Mouse (Mus musculus) embryonic facial prominence, embryonic 15.5 days (tissue): ENCODE measurements at regions not wholly inside any gene's neighbourhood (a gene's known extent, or its start where the extent isn't known, plus 50 kb on each side); places are given as distances from the start of the nearest gene placed in this dataset.

Experiments
- ATAC-seq: fragments of 200-750 bp; cut with Nextera tagmentation; 2 replicates; pipeline ENCODE4 v1.8.0; 2017; ENCODE audit warnings: low read depth, moderate TSS enrichment; ENCODE audit not compliant: insufficient number of reproducible peaks, low FRiP score, low TSS enrichment
- H3K27ac ChIP-seq: fragments of 300-500 bp; sonication (generic); replicated peaks from 2 replicates; pipeline ENCODE4 v1.5.1; 2015; ENCODE audit warnings: mild to moderate bottlenecking, inconsistent platforms
- H3K27me3 ChIP-seq: fragments of 300-500 bp; sonication (generic); 2 replicates; pipeline ENCODE4 v1.6.1; 2015; ENCODE audit warnings: inconsistent platforms
- H3K36me3 ChIP-seq: fragments of 300-500 bp; sonication (generic); 2 replicates; pipeline ENCODE4 v1.6.1; 2015; ENCODE audit warnings: mild to moderate bottlenecking, inconsistent platforms
- H3K4me1 ChIP-seq: fragments of 300-500 bp; sonication (generic); 2 replicates; pipeline ENCODE4 v1.6.1; 2015; ENCODE audit warnings: inconsistent platforms
- H3K4me2 ChIP-seq: fragments of 300-500 bp; sonication (generic); replicated peaks from 2 replicates; pipeline ENCODE4 v1.6.1; 2015; ENCODE audit warnings: mild to moderate bottlenecking, inconsistent platforms
- H3K4me3 ChIP-seq: fragments of 300-500 bp; sonication (generic); replicated peaks from 2 replicates; pipeline ENCODE4 v1.5.1; 2015; ENCODE audit warnings: mild to moderate bottlenecking, inconsistent platforms
- H3K9ac ChIP-seq: fragments of 300-500 bp; sonication (generic); 2 replicates; pipeline ENCODE4 v1.6.1; 2015; ENCODE audit warnings: inconsistent platforms
- H3K9me3 ChIP-seq: fragments of 300-500 bp; sonication (generic); replicated peaks from 2 replicates; pipeline ENCODE4 v1.6.1; 2016; ENCODE audit warnings: inconsistent platforms
- WGBS: fragments of 180-500 bp; shearing (Covaris S2); methylation state at CpG from one replicate; pipeline ENCODE4 v1.1.7; 2015; 5-methylcytosine and 5-hydroxymethylcytosine counted together

- Histone ChIP-seq H3K27ac (no peak overlapping the region), H3K9ac (no peak overlapping the region), H3K4me2 (no peak overlapping the region), H3K4me3 (no peak overlapping the region), H3K27me3 (no peaks in the 10 kb centered on the region), H3K9me3 (no peaks in the 10 kb centered on the region), H3K4me1 (0 out of 2 replicates have a peak, but pooled peaks cover 3% of the 10 kb centered on the region), H3K36me3 (no peaks in the 10 kb centered on the region)
- WGBS: 20% methylated on average over 15 of the region's 15 CpGs
- no peak for ATAC-seq
Observed at GRCm38 (mm10) chr13:72184116-72184845, 220.8 kb upstream of the Irx1 start.

DNA sequence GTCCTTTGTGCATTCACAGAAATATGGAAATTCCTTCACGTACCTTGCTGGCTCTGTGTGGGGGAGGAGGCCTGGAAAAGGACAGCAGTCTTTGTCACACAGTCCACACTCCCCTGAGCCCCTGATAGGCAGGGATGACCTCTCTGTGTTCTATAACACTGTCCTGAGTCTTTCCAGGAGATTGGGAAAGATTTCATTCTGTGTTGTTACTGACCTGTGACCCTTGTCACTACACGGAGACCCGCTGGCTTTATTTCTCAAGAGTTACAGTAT lies 221.3 kb upstream of the Irx1 start:
- no peaks in the 10 kb centered on the region for H3K9me3 ChIP-seq
- no peaks in the 10 kb centered on the region for H3K36me3 ChIP-seq
- H3K9ac ChIP-seq: no peak overlapping the region
- H3K27ac ChIP-seq: 0 out of 2 replicates have a peak overlapping the region, but pooled peaks have one; percentile 12
- H3K27me3 ChIP-seq: no peaks in the 10 kb centered on the region
- 0 out of 2 replicates have a peak, but pooled peaks cover 3% of the 10 kb centered on the region for H3K4me1 ChIP-seq
- WGBS: 73% methylated on average over 3 of the region's 3 CpGs
- no peak for ATAC-seq
- H3K4me3 ChIP-seq: no peak overlapping the region
- no peak overlapping the region for H3K4me2 ChIP-seq

GRCm38 (mm10) chr13:72195881-72196280 lies 232.4 kb upstream of the Irx1 start:
- Histone ChIP-seq H3K4me3 (no peak overlapping the region), H3K4me1 (no peaks in the 10 kb centered on the region), H3K27me3 (no peaks in the 10 kb centered on the region), H3K9me3 (no peaks in the 10 kb centered on the region), H3K9ac (no peak overlapping the region), H3K27ac (no peak overlapping the region), H3K36me3 (no peaks in the 10 kb centered on the region), H3K4me2 (no peak overlapping the region)
- 86% methylated on average over 2 of the region's 2 CpGs for whole genome bisulfite sequencing
- ATAC-seq: no peak

- Histone ChIP-seq H3K27ac (0 out of 2 replicates have a peak overlapping the region, but pooled peaks have one; percentile 39), H3K4me2 (0 out of 2 replicates have a peak overlapping the region, but pooled peaks have one; percentile 6)
- WGBS: 36% methylated on average over 22 of the region's 22 CpGs
Observed at GRCm38 (mm10) chr13:72198341-72199105, 235.0 kb upstream of the Irx1 start.

GRCm38 (mm10) chr13:72209518-72209917 lies 246.0 kb upstream of the Irx1 start:
- no peak overlapping the region for H3K4me2 ChIP-seq
- 88% methylated on average over 5 of the region's 5 CpGs for WGBS

More at GRCm38 (mm10) chr13:72198341-72199105, 235.0 kb upstream of the Irx1 start:
- Histone ChIP-seq H3K4me1 (no peaks in the 10 kb centered on the region), H3K9ac (no peak overlapping the region), H3K27me3 (no peaks in the 10 kb centered on the region), H3K9me3 (no peaks in the 10 kb centered on the region), H3K36me3 (no peaks in the 10 kb centered on the region), H3K4me3 (no peak overlapping the region)
- ATAC-seq: no peak

DNA sequence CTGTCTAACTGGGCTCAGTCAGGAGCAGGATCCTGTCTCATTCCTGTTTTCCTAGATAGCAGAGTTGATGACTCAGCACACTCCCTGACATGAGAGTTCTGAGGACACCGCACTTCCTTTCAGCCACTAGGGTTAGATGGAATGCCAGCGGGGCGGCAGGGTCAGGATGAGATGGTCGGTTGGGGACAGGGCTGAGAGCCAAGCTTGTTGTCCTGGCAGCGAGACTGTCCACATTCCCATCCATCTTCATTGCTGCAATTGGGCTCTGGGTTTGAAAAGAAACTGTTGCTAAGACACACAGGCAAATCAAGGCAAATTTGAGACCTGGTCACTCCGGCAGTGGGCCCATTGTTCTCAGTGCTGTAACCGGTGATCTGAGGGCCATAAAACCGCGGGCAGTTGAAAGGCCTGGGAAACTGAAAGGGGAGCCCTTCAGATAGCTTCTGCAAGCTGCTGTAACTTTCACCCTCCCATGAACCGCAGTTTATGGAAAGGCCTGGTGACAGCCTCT lies 246.5 kb upstream of the Irx1 start:
- no peak overlapping the region for H3K4me2 ChIP-seq
- H3K36me3 ChIP-seq: no peaks in the 10 kb centered on the region
- WGBS: 35% methylated on average over 10 of the region's 10 CpGs
- H3K9me3 ChIP-seq: no peaks in the 10 kb centered on the region
- H3K27me3 ChIP-seq: no peaks in the 10 kb centered on the region
- ATAC-seq: no peak
- no peak overlapping the region for H3K9ac ChIP-seq
- no peaks in the 10 kb centered on the region for H3K4me1 ChIP-seq
- no peak overlapping the region for H3K4me3 ChIP-seq
- H3K27ac ChIP-seq: no peak overlapping the region

More at GRCm38 (mm10) chr13:72209518-72209917, 246.0 kb upstream of the Irx1 start:
- H3K36me3 ChIP-seq: no peaks in the 10 kb centered on the region
- no peak overlapping the region for H3K9ac ChIP-seq
- ATAC-seq: no peak
- H3K4me3 ChIP-seq: no peak overlapping the region
- H3K27me3 ChIP-seq: no peaks in the 10 kb centered on the region
- H3K27ac ChIP-seq: no peak overlapping the region
- H3K9me3 ChIP-seq: no peaks in the 10 kb centered on the region
- no peaks in the 10 kb centered on the region for H3K4me1 ChIP-seq

DNA sequence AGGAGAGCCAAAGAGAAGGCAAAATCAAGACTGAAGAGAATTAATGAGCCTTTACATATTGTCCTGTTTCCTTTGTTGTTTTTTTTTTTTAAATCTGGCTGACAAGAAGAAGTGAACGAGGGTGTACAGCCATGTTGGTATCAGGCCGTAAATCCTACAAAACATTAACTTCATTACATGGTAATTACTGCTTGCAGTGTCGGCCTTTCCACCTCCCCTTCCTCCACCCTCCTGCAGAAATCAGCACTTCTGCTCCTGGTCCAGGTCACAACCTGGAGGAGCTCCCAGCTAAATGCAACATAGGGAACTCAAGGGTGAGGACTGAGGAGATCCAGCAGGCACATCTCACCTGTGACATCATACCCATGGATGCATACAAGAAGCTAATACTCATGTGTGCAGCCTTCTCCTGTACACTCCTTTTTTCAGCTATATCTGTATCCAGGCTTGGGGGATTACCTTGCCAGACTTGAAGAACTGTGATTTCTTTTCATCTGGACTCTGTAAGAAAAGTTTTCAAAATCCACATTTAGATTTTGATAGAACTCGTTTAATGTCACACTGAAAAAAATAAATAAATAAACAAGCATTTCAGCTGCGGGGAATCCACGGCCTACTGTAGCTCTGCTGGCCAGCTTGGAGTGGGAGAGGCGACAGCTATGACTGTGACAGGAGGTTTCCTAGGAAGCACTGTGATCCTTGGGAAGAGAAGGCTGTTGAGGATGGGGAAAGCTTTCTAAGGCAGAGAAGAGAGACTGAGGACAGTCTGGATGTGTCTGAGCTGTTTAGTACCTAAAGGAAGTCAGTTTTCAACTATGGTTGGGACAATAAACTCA lies 247.2 kb upstream of the Irx1 start:
- Histone ChIP-seq H3K4me3 (no peak overlapping the region), H3K4me1 (no peaks in the 10 kb centered on the region), H3K4me2 (no peak overlapping the region), H3K27me3 (no peaks in the 10 kb centered on the region), H3K9me3 (no peaks in the 10 kb centered on the region), H3K9ac (no peak overlapping the region), H3K27ac (no peak overlapping the region), H3K36me3 (no peaks in the 10 kb centered on the region)
- ATAC-seq: no peak
- 71% methylated on average over 7 of the region's 7 CpGs for WGBS

GRCm38 (mm10) chr13:72211716-72212115 lies 248.2 kb upstream of the Irx1 start:
- ATAC-seq: no peak
- Histone ChIP-seq H3K9me3 (no peaks in the 10 kb centered on the region), H3K27ac (no peak overlapping the region), H3K9ac (no peak overlapping the region), H3K4me2 (no peak overlapping the region), H3K36me3 (no peaks in the 10 kb centered on the region), H3K27me3 (no peaks in the 10 kb centered on the region), H3K4me3 (no peak overlapping the region), H3K4me1 (no peaks in the 10 kb centered on the region)
- 74% methylated on average over 4 of the region's 4 CpGs for WGBS

DNA sequence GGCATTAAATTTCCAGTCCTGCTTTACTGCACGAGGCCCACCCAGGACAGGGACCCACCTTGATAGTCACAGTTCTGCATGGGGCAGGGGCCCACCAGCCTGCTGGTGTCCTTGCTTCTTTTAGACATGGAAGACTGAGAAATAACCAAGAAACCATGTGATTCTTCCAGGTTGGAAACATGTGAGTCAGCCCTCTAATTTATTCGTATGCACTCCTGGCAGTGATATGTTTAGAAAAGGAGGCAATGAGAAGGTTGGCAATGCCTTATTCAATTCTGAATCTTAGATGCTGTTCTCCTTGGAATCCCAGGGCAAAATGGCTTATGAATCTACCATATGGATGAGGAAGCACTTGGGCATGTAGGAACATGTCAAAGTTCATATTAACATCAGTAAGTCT lies 249.2 kb upstream of the Irx1 start:
- Histone ChIP-seq H3K4me3 (no peak overlapping the region), H3K27ac (no peak overlapping the region), H3K27me3 (no peaks in the 10 kb centered on the region), H3K9ac (no peak overlapping the region), H3K4me2 (no peak overlapping the region), H3K4me1 (no peaks in the 10 kb centered on the region), H3K9me3 (no peaks in the 10 kb centered on the region), H3K36me3 (no peaks in the 10 kb centered on the region)
- ATAC-seq: no peak
- 62% methylated on average over 2 of the region's 2 CpGs for WGBS

DNA sequence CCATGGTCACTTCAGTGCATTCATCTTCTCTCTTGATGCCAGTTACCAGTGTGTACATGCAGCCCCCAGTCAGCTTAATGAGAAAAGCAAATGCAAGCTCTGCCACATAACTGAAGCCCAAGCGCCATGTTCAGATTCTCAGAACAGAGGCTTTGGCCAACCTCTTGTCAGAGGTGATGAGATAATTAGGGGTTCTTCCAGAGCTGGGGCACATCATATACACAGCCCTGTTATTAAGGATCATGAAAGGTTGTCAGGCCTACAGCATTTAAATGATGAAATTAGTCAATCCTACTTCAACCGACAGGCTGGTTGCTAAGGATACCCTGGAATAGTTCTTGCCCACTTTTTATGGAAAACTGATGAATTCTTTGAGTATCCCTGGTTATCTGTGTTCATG lies 255.8 kb upstream of the Irx1 start:
- no peaks in the 10 kb centered on the region for H3K9me3 ChIP-seq
- no peaks in the 10 kb centered on the region for H3K27me3 ChIP-seq
- no peak overlapping the region for H3K4me3 ChIP-seq
- H3K4me2 ChIP-seq: no peak overlapping the region
- no peaks in the 10 kb centered on the region for H3K4me1 ChIP-seq
- ATAC-seq: no peak
- H3K27ac ChIP-seq: no peak overlapping the region
- no peak overlapping the region for H3K9ac ChIP-seq
- 81% methylated on average over 2 of the region's 2 CpGs for WGBS
- no peaks in the 10 kb centered on the region for H3K36me3 ChIP-seq

DNA sequence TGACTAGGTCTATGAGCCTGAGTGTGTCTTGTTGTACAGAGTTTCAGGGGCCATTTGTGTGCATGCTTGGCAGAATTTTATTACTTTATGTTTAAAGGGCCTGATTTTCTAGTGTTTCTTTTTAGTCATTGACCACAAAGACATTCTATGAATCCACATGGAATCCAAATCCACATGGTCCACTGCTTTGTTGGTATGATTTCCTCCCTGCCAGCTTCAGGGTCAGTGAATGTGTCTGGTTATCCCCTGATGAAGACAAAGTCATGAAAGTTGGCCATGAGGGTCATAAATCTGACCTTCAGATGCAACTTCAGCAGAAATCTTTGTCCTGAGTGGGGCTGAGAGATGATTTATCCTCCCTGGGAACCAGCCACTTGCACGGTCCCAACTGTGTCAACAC lies 263.6 kb upstream of the Irx1 start:
- Histone ChIP-seq H3K9me3 (no peaks in the 10 kb centered on the region), H3K27ac (no peak overlapping the region), H3K36me3 (no peaks in the 10 kb centered on the region), H3K27me3 (no peaks in the 10 kb centered on the region), H3K9ac (no peak overlapping the region), H3K4me2 (no peak overlapping the region), H3K4me1 (no peaks in the 10 kb centered on the region), H3K4me3 (no peak overlapping the region)
- 93% methylated on average over 1 of the region's 1 CpGs for WGBS
- ATAC-seq: no peak
